Comparison of ENCODE assay signal across 32 mouse cellular contexts in genomic region chr11:18163156-18164024, GRCm38 (mm10).
A peak's percentile ranks its signal among the peaks of the same experiment; 100 is the strongest.
DNase-seq lines count a peak whose midpoint lies in the region; ATAC-seq and TF ChIP-seq lines count a peak whose summit lies in the region.
"Had no signal": no experiment of that assay in that cellular context is flagged by ENCODE, and none has a peak within 500 bp of the region (broad histone marks: within the 10 kb centered on the region; RNA-seq: fewer than 3 reads in every experiment).

No protein-coding gene starts in this region.

- 63% methylated on average over 5 of the region's 5 CpGs for WGBS in forebrain, embryonic 12.5 days
- WGBS in forebrain, postnatal 0 days, result 34% methylated on average over 5 of the region's 5 CpGs
- 78% methylated on average over 5 of the region's 5 CpGs for WGBS in kidney, embryonic 16.5 days

- no peaks in the 10 kb centered on the region for H3K36me3 ChIP-seq in forebrain, embryonic 12.5 days (replicated peaks)
- no peaks in the 10 kb centered on the region for H3K36me3 ChIP-seq in forebrain, postnatal 0 days (ENCODE audit: insufficient read depth)
- no peaks in the 10 kb centered on the region for H3K36me3 ChIP-seq in kidney, embryonic 16.5 days (ENCODE audit: insufficient read depth, low read length)
- H3K36me3 ChIP-seq: G1E; heart, embryonic 12.5 days; intestine, embryonic 15.5 days; limb, embryonic 12.5 days; liver, embryonic 15.5 days; neural tube, embryonic 13.5 days; stomach, embryonic 15.5 days had no signal

- H3K9me3 ChIP-seq in forebrain, embryonic 12.5 days, result no peaks in the 10 kb centered on the region
- H3K9me3 ChIP-seq in forebrain, postnatal 0 days (ENCODE audit: low read length), result no peaks in the 10 kb centered on the region
- H3K9me3 ChIP-seq in kidney, embryonic 16.5 days (ENCODE audit: low read length), result no peaks in the 10 kb centered on the region
- H3K9me3 ChIP-seq: G1E; heart, embryonic 12.5 days; intestine, embryonic 15.5 days; limb, embryonic 12.5 days; liver, embryonic 15.5 days; neural tube, embryonic 13.5 days; stomach, embryonic 15.5 days had no signal

- peak; percentile 83 for ATAC-seq in forebrain, embryonic 12.5 days (ENCODE audit: low FRiP score)
- peak; percentile 79 for ATAC-seq in forebrain, postnatal 0 days
- ATAC-seq in kidney, embryonic 16.5 days (ENCODE audit: low FRiP score, low TSS enrichment), result no peak
- ATAC-seq: intestine, embryonic 15.5 days had no signal

- H3K4me3 ChIP-seq in forebrain, embryonic 12.5 days (replicated peaks), result no peak overlapping the region
- no peak overlapping the region for H3K4me3 ChIP-seq in forebrain, postnatal 0 days (ENCODE audit: low read depth, low read length)
- no peak overlapping the region for H3K4me3 ChIP-seq in kidney, embryonic 16.5 days (ENCODE audit: low read length)
- H3K4me3 ChIP-seq: erythroblast, embryonic 14.5 days; heart, embryonic 12.5 days; intestine, embryonic 15.5 days; layer of hippocampus, adult 2 months; left cerebral cortex, adult 2 months; limb, embryonic 12.5 days; liver, embryonic 15.5 days; myocyte; neural tube, embryonic 13.5 days; stomach, embryonic 15.5 days had no signal

- no peak overlapping the region for H3K4me2 ChIP-seq in forebrain, embryonic 12.5 days
- H3K4me2 ChIP-seq in forebrain, postnatal 0 days (ENCODE audit: low read depth), result no peak overlapping the region
- H3K4me2 ChIP-seq in kidney, embryonic 16.5 days (replicated peaks; ENCODE audit: low read depth, low read length), result no peak overlapping the region
- H3K4me2 ChIP-seq: heart, embryonic 12.5 days; intestine, embryonic 15.5 days; limb, embryonic 12.5 days; liver, embryonic 15.5 days; lung, embryonic 14.5 days; midbrain, embryonic 11.5 days; neural tube, embryonic 13.5 days; stomach, embryonic 15.5 days had no signal

- no peaks in the 10 kb centered on the region; the same call in 1 of the 2 replicates for H3K27me3 ChIP-seq in forebrain, embryonic 12.5 days
- H3K27me3 ChIP-seq in forebrain, postnatal 0 days (ENCODE audit: insufficient read depth, low read length), result no peaks in the 10 kb centered on the region
- H3K27me3 ChIP-seq in kidney, embryonic 16.5 days (ENCODE audit: insufficient read depth, low read length), result no peaks in the 10 kb centered on the region
- H3K27me3 ChIP-seq: heart, embryonic 12.5 days; intestine, embryonic 15.5 days; limb, embryonic 12.5 days; liver, embryonic 15.5 days; neural tube, embryonic 13.5 days; stomach, embryonic 15.5 days had no signal

- H3K9ac ChIP-seq in forebrain, embryonic 12.5 days, result no peak overlapping the region
- H3K9ac ChIP-seq in forebrain, postnatal 0 days, result no peak overlapping the region
- no peak overlapping the region for H3K9ac ChIP-seq in kidney, embryonic 16.5 days (replicated peaks; ENCODE audit: low read length)
- H3K9ac ChIP-seq: heart, embryonic 12.5 days; intestine, embryonic 15.5 days; limb, embryonic 12.5 days; liver, embryonic 15.5 days; lung, embryonic 14.5 days; neural tube, embryonic 13.5 days; stomach, embryonic 15.5 days had no signal

- no peak overlapping the region for H3K27ac ChIP-seq in forebrain, embryonic 12.5 days
- H3K27ac ChIP-seq in forebrain, postnatal 0 days (ENCODE audit: low read depth, low read length), result no peak overlapping the region
- H3K27ac ChIP-seq in kidney, embryonic 16.5 days (ENCODE audit: low read length), result no peak overlapping the region
- H3K27ac ChIP-seq: hindbrain, postnatal 0 days; intestine, embryonic 15.5 days; layer of hippocampus, adult 2 months; left cerebral cortex, adult 2 months; limb, embryonic 12.5 days; liver, embryonic 15.5 days; neural tube, embryonic 13.5 days; stomach, embryonic 15.5 days had no signal

- peaks cover 2% of the 10 kb centered on the region; the same call in 1 of the 2 replicates for H3K4me1 ChIP-seq in forebrain, embryonic 12.5 days
- H3K4me1 ChIP-seq in forebrain, postnatal 0 days (ENCODE audit: insufficient read depth), result peaks cover 6% of the 10 kb centered on the region; the same call in 1 of the 2 replicates
- no peaks in the 10 kb centered on the region for H3K4me1 ChIP-seq in kidney, embryonic 16.5 days (ENCODE audit: insufficient read depth, low read length)
- H3K4me1 ChIP-seq: intestine, embryonic 15.5 days; limb, embryonic 12.5 days; liver, embryonic 15.5 days; stomach, embryonic 15.5 days had no signal

- no peak for TF ChIP-seq CTCF in forebrain, postnatal 0 days (IDR thresholded peaks at IDR 0.05; ENCODE audit: low read depth)

- DNase-seq in heart, adult 11 months, result peak; percentile 21
- no peak for DNase-seq in heart, adult 9 months (ENCODE audit: low spot score in 2 of 2)
- DNase-seq in adipocyte (ENCODE audit: low spot score), result peak; percentile 36
- DNase-seq in forebrain, postnatal 0 days, result peak; percentile 23
- no peak for DNase-seq in adrenal gland, postnatal 36 days
- DNase-seq: adrenal gland, postnatal 10 days; cerebellum, adult 18-20 months; cerebellum, postnatal 10 days; gastrocnemius, postnatal 25 days; heart, adult 18-20 months; heart, postnatal 4 days; kidney, adult 8-10 months; kidney, postnatal 10 days; lung, embryonic 14.5 days; lung, postnatal 36 days; right cerebral cortex, postnatal 25 days; thymus, postnatal 14 days had no signal

Comparison
In these comparisons a context has a peak if more than half of its experiments do, and no peak if none do; other contexts are left out.
1. DNase-seq: peak in heart, adult 11 months (single experiment), adipocyte (single experiment) and forebrain, postnatal 0 days (single experiment); none in heart, adult 9 months (0 of 2) and adrenal gland, postnatal 36 days (0 of 2).